Mouse (Mus musculus) bone marrow, adult 2 months (tissue): ENCODE data around the gene Gm17093.
"Not testable (repeated sequence)": the region's sequence is repeated elsewhere in the genome, so short reads cannot be mapped to it uniquely, and the experiment has no call there.

Experiments
- CTCF ChIP-seq: fragments of 200-500 bp; IDR thresholded peaks from 2 replicates; pipeline ENCODE4 v1.5.1; 2011; ENCODE audit warnings: low read length, control low read depth; ENCODE audit not compliant: control insufficient read depth, insufficient read depth
- POLR2A ChIP-seq: fragments of 200-500 bp; IDR thresholded peaks from 2 replicates; pipeline ENCODE4 v1.6.1; 2011; ENCODE audit warnings: low read depth, mild to moderate bottlenecking, control low read depth, low read length, borderline replicate concordance; ENCODE audit not compliant: control insufficient read depth

DNA sequence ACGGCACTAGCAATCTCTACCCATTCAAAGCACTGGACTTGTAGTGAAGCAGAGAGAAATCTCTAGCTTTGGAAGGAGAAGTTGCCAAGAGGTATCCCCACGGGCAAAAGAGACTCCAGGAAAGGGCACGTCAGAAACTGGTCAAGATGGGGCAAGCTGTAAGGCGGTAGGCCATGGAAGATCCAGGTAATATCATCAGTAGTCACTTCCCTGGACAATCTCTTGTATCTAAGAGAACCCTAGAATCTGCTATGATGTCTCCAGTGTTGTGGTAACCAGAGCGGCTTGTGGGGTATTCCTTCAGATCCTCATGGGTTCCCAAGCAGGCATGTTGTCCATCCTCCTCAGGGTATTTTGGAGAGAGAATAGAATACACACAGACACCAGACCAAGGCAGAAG, at the start of gene Gm17093:
- not testable (repeated sequence) for TF ChIP-seq POLR2A, CTCF
